Mouse (Mus musculus) urinary bladder, postnatal 25 days (tissue): ENCODE data around the gene Gtse1.

Experiments
- DNase-seq: peaks from one replicate; pipeline ENCODE4 v3.0.0; 2022; ENCODE audit warnings: low spot score

The Gtse1 gene

DNA sequence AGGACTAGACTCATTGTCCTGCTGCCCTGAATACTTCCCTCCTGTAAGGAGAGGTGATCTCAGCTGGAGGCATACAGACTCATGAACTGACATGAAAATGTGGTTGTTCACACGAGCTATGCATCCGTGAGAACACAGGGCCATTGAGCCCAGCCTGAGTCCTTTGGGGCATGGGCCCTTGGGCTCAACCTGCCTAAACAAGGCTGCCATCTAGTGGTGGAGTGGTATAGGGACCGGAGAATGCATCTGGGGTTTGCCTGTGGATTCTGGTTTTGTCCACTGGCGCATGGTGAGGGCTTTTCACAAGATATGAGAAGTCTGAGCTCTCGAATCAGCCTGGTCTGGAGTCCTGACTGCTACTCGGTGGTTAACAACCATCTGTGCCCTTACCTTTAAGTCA is 8.2 kb downstream of the Gtse1 start:
- DNase-seq = peak; percentile 72

DNA sequence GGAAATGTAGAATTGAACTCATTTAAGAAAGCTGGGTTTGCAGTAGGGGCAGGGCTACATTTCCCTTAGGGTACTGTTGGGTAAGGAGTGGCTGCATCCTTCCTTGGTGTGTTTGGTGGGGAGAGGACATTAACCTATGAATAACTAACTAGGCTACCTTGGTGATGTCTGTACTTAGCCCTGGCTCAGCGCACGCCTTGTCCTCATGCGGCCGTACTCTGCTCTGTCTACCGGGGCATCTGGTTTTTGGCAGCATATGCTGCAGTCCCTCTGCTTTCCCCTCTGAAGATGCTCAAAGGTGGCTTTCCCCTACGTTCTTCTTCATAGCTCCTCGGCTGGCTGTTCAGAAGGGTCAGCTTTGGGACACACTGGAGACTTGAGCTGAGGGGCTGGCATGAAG is 17.8 kb downstream of the Gtse1 start:
- no peak for DNase-seq

DNA sequence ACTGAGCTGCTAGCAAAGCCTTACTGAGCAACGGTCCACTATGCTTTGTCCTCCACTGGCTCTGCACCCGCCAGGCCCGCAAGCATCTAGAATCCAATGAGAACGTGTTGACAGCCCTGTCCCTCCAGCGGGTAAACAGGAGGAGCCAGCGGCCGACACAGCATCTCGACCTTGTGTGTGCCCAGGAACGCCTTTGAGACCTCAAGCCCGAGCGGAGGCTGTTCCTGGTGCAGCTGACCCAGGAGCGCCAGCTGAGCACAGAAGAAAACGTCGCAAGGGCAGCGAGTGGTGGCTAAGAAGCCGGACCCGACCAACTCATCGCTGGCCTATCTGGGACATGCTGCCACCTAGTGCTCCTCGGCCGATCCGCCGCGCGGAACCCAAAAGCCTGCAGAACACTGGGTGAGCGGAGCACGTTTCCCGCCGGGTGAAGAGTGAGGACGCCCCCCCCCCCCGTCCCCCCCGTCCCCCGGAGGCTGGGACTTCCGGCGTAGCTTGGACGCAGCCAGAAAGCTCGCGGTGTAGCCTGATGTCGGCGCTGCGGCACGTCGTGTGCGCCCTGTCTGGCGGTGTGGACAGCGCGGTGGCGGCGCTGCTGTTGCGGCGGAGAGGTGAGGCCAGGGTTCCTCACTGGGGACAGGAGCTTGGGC is 19.4 kb downstream of the Gtse1 start, which contains the start of gene Trmu:
Trmu (plus strand) TSS at position 465 of the 650 bp plus-strand sequence.
- DNase-seq = peak; percentile 75

DNA sequence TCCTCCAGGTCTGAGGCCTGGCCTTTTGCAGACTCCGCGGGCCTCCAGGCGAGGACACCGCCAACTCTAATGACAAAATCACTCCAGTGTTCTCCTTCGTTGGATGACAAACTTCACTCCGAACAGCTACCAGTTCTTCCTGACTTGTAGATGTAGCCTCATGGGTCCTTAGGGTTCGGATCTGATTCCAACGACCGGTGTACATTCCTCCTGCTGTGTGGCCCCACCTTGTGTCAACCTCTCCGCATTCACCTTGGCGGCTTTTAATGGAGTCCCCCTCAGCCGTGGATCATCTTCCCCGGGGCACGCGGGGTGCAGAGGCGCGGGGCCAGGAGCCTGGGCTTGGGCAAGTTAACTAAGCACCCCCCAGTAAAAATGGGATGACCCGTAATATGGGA is 20.0 kb downstream of the Gtse1 start:
- peak; percentile 23 for DNase-seq

DNA sequence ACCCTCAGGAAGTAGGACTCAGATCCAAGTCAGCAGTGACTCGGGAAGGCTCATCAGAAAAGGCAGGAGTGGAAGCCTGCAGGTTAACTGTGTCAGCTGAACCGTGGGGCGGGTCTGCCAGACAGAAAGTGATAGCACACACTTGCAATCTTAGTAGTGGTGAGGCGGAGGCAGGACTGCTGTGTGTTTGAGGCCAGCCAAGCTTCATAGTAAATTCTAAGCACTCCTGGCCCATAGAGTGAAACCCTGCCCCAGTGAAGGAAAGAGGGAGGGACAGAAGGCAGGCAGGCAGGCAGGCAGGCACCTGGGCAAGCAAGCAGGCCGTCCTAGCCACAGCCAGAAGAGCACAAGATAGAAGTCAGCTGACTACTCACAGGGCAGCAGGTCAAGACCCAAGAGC is 26.1 kb downstream of the Gtse1 start:
- no peak for DNase-seq

DNA sequence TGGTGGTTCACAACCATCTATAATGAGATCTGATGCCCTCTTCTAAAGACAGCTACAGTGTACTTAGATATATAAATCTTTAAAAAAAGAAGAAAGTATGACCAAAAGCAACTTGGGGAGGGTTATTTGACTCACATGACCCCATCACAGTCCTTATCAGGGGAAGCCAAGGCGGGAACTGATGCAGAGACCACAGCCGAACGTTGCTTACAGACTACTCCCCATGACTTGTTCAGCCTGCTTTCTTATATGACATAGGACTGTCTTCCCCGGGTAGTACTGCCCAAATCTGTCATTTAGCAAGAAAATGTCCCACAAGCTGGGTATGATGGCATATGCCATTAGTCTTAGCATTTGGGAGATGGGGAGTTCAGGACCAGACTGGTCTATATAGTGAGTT is 29.7 kb downstream of the Gtse1 start:
- DNase-seq = no peak

DNA sequence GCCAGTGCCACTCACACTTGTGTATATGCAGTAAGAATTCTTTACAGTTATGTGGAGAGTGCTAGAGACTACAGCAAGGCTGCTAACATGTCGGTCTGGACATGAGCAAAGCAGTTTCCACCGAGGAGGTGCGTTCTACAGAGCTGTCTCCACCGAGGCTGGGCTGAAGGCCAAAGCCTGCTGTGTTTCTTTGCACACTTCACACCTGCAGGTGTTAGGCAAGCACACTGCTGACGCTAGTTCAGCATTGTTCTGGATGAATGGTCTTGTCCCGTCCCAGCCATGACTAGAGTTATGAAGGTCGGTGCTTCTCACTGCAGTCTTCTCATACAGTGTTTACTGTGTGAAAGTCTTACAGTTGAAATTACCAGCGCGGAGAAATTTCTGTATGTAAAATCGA is 32.4 kb downstream of the Gtse1 start:
- DNase-seq = no peak

DNA sequence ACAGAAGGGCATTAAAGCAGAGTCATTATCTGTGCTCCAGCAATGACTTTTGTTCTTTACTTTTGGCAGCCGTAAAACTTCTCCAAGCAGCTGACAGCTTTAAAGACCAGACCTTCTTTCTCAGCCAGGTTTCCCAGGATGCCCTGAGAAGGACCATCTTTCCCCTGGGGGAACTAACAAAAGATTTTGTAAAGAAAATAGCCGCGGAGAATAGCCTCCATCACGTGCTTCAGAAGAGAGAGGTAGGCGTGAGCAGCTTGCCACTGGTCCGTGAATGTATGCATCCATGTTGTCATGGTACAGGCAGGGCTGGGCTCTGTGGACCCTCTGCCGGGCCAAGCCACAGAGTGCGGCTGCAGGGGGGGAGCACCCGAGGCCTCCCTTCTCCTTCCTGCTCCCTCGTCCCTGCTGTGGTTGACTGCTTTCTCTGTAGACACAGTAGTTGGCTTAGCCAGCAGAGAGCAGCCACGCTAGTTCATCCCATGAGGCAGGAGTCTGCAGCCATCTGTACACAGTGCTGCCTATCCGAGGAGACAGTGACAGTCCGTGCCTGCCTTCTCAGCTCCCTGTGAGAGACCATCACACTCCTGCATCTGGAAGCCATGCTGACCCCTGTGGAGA is 33.1 kb downstream of the Gtse1 start:
- DNase-seq = no peak

DNA sequence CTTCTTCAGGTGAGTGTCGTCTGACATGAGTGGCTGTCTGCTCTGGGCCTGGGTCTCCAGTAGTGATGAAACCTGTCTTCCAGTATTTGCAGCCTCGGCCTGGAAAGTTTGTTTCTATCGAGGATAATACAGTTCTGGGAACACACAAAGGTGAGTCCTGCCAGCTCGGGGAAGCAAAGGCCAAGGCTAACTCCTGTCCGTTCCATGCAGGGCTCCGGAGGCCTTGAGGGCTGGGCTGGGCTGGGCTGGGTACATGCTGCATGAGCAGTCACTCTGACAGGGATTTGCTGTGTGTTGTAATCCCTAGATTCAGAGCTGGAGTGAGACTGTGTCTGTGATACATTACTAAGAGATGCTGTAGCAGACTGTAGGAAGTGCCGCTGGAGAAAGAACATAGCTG is 34.3 kb downstream of the Gtse1 start:
- DNase-seq = no peak

DNA sequence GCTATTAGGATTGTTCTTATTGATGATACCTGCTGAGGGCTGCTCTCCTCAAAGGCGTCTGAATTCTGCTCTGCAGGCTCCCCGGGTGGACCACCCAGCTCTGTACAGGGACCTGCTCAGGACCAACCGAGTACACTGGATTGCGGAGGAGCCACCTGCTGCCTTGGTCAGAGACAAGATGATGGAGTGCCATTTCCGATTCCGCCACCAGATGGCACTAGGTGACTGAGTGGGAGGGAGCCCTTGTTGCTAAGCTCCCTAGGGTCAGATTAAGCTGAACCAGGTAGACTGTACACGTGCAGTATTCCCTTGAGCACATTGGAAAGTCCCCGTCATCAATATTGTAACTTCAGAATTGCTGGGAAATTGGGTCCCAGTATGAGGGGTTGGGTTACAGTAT is 36.7 kb downstream of the Gtse1 start:
- DNase-seq = peak; percentile 78

DNA sequence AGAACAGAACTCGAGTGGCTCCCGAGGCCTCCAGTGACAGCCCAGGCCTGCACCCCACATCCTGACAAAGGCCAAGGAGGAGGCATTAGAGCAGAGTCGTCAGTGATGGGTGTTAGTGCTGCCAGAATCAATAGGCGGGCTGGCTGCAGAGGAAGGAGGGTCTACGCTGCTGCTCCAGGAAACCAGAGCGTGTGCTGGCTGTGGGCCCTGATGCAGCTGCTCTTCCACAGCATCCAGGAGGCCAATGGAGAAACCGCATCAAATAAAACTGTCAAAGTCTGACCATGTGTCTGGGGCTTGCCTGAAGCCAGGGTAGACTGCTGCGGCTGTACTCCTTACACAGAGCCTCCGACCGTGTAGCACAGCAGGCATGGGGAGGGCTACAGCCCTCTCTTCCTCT is 37.6 kb downstream of the Gtse1 start:
- DNase-seq = no peak

DNA sequence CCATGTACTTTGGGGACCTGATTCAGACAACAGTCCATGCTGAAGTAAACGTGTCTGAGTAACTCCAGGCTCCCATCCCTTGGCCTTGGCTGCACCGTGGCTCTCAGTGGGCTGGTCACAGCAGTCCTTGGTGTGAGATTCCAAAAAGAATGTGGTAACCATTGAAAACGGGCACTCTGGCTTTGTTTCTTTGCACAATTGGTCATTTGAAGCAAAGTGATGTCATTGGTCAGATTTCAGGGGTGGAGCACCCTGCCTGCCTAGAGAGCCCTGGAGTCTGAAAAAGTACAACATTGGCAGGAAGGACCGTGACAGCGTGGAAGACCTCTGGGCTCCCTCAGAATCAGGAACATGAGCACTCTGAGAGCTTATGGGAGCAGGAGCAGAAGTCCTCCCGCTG is 39.9 kb downstream of the Gtse1 start:
- no peak for DNase-seq

DNA sequence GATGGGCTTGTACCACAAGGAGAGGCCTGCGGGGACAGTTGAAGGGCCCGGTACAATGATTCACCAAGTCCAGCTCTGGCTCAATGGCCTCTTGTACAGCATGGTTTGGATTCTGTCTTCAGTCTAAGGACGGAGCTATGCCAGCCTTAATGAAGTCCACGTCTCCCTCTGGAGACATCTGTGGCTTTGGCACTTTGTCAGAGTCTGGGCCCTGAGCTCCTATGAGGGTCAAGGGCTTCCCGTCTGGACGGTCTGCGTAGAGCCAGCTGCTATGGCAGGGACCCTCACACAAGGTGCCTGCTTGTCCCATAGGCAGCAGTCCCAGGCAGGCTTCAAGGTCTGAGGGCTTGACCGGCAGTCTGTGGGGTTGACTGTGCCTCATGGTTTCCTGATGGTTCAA is 40.8 kb downstream of the Gtse1 start:
- no peak for DNase-seq

DNA sequence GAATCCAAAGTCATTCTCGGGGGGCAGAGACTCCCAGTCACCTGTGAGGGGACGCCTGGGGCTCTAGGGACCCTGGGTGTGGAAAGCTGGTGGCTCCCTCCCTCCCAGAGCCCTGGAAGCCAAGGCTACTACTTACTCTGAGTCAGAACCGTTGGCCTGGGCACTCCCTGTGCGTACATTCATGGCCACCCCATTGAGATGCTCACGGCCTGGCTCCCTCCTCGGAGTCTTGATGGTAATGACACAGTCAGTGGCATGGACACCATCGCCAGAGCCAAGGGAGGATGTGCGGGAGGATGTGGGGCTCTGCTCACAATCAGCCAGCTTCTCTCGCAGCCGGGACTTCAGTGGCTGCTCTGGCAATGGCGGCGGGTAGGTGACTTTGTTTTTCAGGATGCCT is 41.3 kb downstream of the Gtse1 start:
- no peak for DNase-seq

DNA sequence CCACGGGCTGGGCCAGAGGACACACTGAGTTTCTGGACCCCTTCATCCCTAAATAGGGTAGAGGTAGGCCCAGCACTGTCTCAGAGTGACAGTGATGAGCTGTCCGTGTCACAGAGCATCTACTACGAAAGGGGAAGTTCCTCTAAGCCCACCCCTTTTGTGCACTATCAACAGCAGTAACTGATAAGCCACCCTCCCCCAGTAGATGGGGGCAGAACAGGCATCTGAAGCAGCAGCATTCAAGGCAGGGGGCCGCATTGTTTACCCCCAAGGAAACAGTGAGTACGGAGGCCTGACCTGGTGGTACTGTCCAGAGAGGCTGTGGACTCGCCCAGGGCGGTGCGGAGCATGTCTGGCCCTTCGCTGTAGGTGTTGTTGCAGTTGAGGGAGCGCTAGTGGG is 43.0 kb downstream of the Gtse1 start:
- DNase-seq = no peak

DNA sequence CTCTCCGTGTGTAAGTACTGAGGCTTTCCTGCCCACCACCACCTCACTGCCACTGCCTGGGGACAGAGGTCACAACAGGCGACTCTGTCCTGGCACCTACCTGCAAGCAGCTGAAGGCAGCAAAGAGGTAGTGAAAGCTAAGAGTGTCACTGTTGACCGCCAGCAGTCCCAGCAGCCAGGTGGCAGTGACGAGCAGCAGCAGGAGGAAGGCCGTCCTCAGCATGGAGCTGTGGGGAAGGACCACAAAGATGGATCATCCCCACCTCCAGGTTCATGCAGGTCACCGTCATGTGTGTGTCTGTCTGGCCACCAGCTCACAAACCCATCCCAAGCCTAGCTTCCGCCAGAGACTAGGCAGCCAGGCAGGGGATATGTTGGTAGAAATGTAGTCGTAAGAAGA is 44.3 kb downstream of the Gtse1 start:
- no peak for DNase-seq

DNA sequence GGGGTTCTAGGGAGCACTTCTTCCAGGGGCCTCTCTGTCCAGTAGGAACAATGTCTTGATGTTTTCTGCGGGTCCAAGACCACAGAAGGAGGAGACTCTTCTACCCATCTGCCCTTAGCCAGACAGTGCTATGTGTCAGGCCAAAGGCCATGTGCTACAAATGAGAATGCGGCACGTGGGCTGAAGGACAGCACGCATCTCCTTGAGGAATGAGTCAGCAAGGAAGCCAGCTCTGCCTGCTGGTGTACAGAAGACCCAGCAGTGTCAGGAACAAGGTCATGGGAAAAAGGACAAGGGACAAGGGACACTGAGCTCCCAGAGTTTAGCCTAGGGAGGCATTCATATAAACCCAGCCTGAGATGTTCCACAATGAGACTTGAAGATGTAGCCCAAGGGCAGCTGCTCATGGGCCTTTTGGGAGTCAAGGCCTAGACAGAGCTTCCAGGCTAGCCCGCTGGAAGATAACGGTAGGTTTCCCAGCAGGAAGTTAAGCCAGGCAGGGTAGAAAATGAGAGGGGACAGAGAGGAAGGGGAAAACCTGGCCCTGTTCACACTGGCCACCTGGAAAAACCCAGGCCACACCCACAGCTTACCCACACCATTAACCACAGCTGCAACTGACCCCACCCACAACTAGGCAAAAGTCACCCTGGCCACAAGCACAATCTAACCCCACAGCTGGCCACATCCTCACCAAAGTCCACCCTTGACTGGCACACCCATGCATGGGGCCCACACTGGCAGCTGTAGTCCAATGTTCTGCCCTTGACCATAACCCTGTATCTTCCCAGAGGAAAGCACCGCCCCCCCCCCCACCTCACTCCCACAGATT is 49.3 kb downstream of the Gtse1 start:
- no peak for DNase-seq

DNA sequence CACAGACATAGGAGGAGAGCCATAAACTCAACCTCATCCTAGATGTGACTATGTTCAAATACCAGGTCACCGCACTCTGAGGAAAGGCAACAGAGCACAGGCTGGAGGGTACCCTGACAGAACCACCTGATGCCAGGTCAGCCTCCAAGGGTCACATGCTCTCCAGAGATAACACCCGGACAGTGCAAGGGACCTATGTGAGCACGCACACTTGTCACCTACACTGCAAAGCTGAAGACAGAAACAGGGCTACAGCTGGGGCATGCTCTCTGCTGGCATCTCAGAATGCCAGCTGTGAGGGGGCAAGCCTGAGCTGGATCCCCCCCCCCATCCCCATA is 49.9 kb downstream of the Gtse1 start:
- DNase-seq = no peak

DNA sequence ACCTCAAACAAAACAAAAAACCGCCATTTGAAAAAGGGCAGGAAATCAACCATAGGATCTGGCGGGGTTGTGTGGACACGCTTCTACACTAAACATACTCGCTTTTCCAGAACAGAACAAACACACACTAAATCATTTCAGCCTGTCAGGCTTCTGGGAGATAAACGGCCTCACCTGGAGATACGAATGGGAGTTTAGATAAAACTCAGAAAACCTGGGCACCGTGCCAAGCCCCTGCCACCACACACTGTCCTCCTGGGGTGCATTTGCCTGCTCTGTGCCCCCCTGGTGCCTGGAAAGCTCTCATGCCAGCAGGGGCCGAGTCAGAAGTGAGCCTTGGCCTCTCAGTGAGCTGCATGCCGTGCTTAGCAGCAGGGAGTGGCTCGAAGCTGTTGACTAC is 50.4 kb downstream of the Gtse1 start:
- DNase-seq = peak; percentile 53

DNA sequence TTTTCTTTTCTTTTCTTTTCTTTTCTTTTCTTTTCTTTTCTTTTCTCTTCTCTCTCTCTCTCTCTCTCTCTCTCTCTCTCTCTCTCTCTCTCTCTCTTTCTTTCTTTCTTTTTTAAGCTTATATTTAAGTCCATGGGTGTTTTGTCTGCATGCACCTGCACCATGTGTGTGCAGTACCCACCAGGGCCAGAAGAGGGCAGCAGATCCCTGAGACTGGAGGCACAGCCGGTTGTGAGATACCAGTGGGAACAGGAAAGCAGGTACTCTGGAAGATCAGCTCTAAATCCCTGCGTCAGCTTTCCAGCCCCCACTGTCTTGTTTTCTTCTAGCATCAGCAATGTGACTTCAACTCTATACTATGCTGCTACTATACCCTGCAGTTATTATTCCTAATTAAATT is 54.1 kb downstream of the Gtse1 start:
- peak; percentile 37 for DNase-seq

DNA sequence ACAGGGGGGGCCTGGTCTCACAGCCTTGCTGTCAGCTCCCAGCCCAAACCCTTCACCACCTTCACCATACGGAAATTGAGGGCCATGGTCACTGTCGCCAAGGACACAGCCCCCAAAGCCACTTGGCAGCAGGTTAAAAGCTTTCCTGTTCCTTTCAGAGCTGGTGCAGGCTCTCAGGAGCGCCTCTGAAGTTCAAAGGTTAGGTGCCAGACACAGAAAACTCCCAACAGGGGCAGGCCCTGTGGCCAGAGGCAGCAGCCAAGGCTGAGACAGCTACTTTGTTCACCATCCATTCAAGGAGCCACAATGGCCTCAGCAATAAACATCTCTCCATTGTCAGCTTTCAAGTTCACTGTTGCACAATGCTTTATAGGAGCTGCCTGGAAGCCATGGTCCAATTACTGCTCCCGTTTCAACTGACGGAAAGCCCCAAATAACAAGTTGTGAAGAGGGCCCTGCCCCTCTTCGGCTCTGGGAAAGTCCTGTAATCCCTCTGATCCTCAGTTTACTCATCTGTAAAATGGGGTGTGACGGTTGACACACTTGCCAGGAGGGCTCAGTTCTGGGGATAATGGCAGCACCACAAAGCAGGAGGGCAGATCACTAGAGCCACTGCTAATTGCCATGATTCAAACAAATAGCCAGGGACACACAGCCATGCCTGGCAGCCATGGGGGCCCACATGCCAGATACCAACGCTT is 59.8 kb downstream of the Gtse1 start:
- no peak for DNase-seq

DNA sequence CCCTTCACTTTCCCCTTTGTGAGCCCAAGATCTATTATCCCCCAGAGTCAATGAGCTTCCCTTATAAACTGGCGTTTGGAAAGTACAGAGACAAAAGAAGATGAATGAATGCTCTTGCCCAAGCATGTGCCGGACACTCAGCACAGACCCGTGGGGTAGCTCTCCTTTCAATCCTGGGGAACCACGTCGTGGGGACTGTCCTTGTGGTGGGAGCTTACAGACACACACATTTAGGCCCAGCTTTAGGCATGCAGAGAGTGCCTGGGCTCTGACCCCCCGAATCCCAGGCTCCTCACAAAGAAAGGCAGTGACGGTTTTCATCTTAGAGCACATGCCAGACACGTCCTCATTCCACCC is 60.3 kb downstream of the Gtse1 start:
- DNase-seq = no peak

DNA sequence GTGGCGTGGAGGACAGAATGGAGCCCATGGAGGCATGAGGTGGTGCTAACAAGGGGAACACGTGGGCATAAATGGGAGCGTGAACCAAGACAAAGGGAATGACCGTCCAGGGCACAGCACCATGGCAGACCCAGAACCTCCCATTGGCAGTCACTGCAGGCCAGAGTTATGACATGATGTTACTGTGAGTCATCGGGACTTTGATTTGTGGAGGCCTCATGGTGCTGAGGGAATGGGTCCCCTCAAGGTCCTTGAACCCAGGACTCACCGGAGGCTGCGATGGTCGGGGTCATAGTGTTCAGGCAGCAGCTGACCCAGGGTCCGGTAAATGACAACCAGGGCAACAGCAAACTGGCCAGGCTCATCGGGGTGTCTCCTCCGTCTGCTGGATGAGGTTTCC is 62.3 kb downstream of the Gtse1 start:
- no peak for DNase-seq
